Mouse (Mus musculus) layer of hippocampus, postnatal 10 days (tissue): Measurements from ENCODE around the gene Hoxa10. TPM values are rescaled to one million over a fixed set of nuclear protein-coding genes. Genes with fewer than 3 reads are reported as not detected.

Experiments
- DNase-seq, 2 experiments: peaks; one replicate each; pipeline ENCODE4 v3.0.0; 2021; ENCODE audit warnings: low spot score in 2 of 2
- long read RNA-seq: library from polyadenylated mRNA; stranded (forward); transcript quantifications from one replicate; pipeline ENCODE4 v2.0.0, GENCODE M21; 2023
- total RNA-seq, 2 experiments: library from RNA; stranded (reverse); gene quantifications; 2 replicates each; pipeline ENCODE4 v1.2.3; 2021

The Hoxa10 gene
- total RNA-seq, result not detected
- long read RNA-seq, result 0 reads

DNA sequence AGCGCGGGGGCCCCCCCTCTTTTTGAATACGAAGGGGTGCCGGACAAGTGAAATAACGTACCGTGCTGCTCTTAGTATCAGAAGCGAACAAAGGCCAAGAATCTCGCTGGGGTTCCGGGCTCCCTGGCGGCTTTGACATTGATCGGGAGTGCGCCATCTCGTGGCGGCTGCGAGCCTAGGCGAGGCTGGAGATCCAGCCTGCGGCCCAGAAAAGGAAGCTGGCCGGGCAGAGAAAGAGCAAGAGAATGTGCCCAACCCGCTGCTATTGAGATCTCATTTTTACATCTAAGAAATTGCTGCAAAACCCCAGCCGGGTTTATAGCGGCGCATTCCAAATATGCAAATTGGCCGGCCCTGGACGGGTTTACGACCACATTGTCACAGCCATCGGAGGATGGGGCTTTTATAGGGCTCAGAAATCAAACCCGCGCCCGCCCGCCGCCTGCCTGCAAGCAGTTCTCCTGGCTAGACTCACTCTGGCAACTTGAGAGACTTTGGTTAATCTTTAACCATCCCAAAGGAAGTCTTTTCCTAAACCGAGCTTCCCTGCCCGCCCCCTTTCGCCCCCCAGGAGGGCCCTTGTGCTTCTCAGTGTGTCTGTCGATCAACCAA lies at the start of gene Hoxa10:
Hoxa10 (minus strand) TSS at position 466 of the 612 bp plus-strand sequence.
- peak; percentile 70 to 71 for DNase-seq

DNA sequence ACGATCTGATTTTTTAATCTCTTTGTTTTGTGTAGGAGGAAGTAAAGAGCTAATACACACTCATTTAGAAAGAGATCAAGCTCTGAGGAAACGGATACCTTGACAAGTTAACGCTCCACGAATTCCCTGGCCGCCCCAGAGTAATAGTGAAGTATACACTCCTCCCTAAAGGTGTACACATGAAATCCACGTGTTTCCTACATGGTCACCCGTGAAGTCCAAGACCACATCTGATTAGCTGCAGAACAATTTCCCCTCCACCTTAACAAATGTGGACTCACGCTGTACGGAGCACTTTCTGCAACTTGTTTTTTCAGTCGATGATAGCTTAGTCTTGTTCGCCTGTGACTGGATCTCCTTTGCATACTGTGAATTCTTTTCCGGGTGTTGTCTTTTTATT lies 49.5 kb upstream of the Hoxa10 start:
- DNase-seq, result no peak

DNA sequence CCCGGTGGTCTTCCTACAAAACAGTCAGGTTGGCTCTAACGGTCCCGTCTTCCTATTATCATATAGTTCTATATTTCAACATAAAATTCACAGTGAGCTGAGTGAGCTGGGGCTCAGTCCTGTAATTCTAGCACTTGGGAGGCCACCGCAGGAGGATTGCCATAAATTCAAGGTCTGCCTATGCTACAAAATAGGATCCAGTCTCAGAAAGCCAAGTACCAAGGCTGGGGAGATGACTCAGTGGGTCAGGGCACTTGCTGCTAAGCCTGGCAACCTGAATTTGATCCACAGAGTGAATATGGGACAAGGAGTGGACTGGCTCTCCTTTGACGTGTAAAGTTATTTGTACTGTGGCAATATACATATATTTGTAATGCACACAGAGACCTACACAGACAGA lies 43.2 kb upstream of the Hoxa10 start:
- no peak for DNase-seq

DNA sequence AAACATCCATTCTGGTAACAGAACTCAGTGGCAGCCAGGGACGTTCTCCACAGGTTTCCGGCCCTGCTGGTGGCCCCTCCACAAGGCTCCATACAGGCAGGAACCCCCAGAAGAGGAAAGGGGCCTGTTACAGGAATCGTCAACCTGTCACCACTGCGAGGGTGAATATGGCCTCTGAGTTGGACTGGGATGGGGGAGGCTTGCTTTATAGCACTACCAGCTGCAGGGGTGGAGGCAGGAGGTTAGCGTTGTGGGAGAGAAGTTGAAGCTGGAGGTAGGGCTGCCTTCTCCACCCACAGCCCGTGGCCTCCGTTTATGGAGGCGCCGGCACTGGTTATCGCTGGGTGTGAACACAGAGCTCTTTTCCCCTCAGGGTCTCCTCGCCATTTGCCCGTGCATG lies 40.4 kb upstream of the Hoxa10 start:
- DNase-seq, result no peak

DNA sequence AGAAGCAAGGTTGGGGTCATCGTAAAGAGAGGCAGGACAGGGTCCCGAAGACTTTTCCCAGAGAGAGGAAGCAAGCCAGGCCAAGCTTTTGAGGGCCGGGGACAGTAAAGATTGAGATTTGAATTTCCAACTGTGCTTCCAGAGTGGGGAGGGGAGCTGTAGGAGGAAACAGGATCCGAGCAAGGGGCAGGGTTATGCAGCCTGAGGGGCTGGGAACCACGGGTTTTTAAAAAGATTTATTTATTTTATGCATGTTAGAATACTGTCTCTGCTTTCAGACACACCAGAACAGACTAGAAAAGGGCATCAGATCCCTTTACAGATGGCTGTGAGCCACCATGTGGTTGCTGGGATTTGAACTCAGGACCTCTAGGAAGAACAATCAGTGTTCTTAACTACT lies 36.3 kb upstream of the Hoxa10 start:
- DNase-seq, result no peak

DNA sequence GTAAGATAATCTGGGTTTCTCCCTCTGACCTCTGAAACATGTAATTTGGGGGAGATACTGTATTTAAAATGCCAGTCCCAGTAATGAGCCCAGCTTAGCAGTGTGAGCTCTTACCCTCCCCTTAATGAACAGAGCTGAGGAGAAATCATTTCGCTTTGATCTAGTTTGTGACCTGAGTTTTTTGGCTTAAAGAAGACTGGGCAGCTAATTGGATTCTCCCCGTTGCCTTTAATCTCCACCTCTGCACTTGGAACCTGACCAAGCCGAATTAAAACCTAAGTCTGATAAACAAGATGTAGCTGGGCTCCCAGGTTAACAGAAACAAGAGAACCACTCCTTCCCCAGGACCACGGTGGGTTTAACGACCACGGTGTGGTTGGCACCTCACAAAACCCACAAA lies 35.7 kb upstream of the Hoxa10 start:
- DNase-seq, result no peak

DNA sequence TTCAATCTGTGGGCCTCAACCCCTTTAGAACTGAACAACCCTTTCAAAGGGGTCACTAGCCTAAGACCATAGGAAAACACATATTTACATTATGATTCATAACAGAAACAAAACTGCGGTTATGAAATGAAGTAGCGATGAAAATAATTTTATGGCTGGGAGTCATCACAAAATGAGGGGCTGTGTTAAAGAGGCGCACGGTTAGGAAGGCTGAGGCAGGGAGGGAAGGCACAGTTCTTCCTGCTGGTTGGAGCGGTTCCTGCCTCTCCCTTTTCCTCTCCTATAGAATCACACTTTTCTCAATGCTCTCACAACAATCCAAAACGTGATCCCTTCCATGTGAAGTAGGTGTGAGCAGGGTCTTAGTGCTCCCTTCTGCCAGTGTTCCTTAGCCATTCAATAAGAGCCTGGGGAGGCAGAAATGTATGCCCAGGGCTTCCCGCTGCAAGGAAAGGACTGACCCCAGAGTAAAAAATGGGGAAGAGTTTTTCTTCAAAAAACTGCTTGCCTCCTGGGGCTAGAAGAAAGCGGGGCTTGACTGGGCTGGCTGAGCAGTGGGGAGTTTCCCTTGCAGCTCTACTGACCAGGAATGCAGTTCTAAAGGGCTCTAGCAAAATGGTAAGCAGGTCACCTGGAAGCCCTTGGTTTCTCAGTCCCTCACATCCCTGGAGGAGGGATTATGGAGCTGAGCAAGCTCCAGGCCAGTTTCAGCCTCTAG lies 35.1 kb upstream of the Hoxa10 start:
- no peak for DNase-seq

DNA sequence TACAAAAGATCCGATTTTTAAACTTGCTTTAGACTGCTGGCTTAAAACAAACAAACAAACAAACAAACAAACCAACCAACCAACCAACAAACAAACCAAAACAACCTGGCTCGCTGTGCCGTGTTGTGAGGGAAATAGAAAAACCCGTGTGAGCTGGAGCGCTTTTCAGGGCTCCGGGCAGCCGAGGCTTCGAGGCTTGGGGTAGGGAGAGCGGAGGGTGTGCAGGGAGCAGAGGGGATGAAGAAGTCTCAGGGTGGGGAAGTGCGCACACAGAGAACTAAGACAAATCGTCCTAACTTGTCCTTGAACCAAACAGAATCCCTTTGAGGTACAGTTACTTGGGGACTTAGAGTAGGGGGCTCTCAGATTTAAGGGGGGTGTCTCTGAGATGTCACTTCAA lies 33.9 kb upstream of the Hoxa10 start:
- no peak for DNase-seq

DNA sequence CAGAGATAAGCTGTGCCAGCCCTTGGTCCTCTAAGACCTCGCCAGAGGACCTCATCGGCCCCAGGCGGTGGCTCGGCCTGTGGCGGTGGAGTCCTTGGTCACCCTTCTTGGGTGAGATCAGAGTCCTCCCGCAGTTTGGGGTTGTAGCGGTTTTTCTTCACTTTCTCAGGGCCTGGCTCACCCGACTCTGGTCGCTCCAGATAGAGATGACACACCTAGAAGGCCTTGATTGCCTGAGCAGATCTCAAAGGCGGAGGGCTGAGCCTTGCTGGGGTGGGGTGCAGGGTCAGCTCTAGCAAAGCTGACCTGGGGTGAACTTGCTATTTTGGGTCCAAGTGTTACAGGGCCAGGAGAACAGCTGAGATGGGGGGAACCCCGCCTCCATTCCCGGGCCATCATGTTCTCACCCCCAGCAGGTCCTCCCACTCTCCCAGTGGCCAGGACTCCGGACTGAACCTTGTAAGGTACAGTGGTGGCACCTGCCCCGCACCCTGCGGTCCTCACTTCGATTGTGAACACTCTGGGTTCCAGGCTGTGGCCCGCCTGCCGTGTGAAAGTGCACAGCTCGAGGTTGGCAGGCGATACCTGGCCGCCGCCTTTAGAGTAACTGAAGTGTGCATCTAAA lies 33.1 kb upstream of the Hoxa10 start:
- DNase-seq, result no peak

DNA sequence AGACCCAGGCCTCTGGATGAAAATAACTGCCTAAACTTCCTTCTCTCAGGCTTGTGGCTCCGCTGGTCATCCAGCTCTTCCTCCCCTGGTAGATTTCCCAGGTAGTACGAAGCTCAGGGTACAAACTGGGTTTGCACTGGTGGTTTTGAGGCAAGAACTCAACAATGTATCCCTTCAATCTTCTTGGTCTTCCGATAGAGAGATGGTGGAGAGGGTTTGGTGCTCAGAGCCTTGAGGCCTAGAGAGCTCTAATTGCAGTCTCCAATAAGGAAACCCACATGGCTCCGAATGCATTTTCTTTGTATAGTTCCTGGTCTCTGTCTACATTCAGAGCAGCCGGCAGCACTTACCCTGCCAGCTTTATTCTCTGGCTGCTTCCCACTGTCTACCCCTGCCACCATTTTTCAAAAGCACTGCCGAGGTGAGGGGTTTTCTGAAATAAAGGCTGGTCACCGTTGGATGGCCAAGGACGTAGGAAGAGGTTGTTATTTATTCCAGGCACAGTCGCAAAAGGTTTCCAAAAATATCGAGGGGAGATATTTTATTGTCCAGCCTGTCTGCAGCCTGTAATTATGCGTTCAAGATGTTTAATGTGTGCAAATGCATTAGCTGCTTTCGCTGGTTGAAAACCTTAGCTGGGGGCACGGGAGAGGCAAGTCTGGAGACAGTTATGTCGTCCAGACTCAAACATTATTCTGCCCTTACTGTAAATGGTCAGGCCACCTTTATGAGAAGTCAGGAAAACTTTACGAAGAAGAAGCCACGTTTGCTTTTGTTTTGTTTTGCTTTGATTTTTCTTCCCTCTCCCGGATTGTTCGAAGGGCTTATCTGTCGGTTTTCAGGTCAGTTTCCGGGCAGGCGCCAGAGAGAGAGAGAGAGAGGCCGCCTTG lies 32.4 kb upstream of the Hoxa10 start:
- no peak for DNase-seq

DNA sequence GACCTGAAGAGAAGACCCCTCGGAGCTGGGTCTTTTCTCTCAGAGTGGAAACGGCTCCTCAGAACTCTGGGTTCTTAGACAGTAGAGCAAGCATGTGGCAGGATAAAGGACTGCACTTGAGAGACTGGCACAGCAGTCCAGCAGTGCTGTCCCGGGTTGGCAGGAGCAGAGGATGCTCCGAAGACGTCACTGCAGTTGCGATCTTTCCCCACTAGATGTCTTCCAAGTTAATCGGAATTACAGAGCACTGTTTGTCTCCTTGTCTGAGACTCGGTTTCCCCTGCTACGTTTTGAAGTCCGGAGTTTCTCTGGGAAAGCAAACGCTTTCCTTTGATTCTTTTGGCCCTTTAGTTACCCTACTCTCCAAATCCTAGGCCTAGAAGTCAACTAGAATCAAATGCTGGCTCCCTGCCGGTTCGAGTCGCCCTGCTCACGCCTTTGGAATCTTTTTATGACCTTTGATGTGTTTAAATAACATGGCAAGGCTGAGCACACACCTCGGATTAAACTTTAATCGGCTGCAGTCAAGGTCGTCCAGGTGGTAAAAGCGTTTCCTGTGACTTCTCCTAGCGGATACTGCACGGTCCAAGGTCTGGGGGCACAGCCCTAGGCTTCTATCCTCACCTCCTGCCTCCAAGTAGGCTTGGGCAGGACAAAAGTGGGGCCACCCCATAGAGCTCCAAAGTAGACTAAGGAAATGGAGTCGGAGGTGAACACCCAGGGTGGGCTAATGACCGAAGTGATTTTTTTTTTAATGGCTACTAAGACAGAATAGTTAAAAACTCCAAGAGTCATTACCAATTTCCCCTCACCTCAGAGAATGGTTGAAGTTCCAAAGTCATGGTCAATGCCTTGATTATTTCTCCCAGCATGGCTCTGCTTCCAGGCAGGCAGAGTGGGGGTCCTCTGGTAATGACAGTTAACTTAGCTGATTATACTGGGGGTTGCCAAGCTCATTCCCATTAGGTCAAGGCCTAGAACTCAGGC lies 30.1 kb upstream of the Hoxa10 start:
- DNase-seq, result peak; percentile 72 to 74

DNA sequence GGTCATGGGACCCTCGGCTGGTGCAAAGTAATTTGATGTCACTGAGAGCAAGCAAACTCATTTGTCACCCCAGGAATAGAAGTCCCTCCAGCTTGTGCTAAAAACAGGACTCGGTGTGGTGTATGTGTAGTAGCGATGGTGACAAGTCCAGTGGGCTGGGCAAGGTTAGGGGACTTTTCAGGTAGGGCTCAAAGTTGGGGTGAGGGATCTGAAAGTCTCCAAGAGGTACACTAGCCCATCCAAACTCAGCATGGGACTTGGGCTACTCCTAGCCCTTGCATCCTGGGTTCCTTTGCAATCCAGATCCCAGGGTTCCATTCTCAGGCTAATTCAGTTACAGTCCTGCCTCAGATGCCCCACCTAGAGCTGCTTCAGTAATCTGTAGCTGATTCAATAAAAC lies 28.1 kb upstream of the Hoxa10 start:
- no peak for DNase-seq

DNA sequence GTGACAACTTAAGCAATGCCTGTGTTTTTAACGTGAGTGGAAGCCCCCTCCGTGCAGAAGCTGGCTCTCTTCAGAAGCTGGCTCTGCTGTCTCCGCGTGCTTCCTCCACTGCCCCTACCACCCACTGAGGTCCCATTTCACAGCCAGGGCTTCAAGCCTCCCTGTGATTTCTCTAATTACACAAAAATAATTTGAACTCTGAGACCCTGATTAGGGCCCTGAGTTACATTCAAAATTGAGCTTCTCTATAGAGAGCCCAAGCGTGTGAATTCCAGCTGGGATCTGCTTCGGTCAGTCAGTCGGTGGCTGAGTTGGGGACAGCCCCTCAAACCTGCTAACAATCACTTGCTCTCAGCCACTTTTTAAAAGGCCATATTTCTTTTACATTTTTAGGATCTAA lies 27.7 kb upstream of the Hoxa10 start:
- no peak for DNase-seq

DNA sequence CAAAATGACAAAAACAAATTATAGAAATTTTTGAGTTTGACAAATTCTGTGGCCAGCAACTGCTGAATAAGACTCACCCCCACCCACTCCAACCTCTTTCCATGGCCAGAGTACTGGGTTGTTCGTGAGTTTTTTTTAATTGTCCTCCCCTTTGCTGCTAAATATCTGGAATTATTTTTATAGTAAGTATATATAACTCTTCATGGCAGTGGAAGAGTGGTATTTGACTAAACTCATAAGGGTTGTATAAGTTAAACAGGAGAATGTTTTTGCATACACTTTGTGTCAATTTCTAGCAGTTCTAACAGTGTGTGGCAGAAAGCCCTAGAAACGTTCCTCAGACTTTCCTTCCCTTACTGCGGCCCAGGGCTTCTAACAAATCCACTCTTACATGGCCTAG lies 27.0 kb upstream of the Hoxa10 start:
- no peak for DNase-seq

DNA sequence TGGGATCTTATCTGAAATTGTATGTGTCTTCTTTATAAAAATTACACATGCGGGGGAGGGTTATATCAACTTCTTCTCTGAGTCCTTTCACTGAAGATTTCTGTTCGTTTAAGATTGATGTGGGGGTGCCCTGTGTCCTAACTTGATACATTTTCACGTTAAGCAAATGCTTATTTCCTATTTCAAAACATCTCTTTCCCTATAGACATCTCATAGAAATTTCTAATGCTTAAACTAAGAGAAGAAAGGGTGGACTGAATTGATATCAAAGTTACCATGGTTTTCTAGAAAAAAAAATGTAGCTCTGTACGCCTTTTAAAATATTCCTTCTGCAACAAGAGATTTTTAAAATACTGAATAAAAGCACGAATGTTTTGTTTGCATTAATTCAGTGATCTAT lies 26.6 kb upstream of the Hoxa10 start:
- DNase-seq, result no peak

DNA sequence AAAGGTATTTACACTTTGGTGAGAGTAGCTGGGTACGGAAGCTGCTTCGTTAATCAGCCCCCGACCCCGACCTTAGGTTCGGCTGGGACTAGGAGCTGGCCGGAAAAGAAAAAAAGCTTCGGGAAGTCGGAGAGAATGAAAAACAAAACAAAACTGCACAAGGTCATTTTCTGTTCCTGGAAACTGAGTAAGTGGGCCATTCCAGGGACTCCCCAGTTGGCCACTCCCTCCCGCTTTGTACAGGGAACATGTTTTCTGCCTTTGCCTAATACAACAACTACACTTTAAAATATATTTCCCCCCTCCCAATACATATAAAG lies 26.0 kb upstream of the Hoxa10 start:
- no peak for DNase-seq

DNA sequence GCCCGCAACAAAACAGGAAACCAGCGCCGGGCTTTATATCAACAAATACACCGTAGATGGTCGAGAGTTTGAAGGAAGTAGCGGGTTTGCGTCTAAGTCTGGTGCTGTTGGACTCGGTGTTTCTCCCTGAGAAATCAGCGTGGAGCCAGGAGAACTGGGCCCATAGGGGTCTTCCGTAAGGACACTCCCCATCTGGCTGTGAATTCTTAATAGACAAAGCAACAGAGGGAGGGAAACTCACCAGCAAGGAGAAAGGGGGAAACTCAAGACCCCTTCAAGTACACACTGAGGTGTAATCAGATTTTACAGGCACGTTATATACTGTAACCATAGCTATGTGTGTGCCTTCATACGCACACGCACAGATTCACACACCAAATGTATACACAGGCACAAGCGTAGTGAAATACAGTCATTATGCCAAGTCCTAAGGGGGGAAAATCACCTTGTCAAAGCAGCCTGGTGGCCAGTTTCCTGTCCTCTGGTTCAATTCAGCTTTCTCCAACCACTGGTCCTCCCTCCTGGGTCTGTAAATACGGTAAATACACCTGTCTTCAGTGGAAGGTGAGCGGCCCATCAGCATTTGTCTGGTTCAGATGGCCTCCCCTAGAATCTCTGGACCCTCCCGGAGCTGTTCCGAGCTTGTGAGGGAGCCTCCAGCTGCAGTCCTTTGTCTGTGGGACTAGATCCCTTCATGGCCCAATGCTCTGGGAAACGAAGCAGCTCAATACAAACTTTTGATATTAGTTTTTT lies 25.4 kb upstream of the Hoxa10 start:
- no peak for DNase-seq

DNA sequence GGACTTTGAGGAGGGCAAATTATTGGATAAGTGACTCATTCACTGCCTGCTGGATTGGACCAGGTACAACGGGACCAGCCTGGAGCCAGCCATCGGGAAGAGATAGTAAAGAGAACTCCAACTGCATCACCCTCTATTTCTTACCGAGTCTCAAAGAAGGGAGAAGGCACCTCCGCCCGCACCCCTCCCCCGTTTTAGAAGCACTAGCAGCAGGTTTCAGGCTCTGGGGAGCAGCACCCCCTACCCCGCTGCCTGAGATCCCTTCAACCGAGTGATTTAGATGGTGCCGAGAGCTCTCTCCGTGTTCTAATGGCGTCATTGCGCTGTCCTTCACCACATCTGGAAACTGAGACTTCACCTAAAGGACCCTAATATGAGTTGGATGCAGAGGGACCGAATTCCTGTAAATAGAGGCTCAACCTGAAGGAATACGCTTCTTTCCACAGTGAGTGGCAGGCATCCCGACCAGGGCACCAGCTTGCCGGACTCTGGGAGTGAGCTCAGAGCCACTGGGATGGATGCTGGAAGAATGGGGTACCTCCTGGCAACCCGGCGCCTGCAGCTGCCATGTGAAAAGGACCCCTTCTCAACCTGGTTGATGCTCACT lies 24.8 kb upstream of the Hoxa10 start:
- no peak for DNase-seq

DNA sequence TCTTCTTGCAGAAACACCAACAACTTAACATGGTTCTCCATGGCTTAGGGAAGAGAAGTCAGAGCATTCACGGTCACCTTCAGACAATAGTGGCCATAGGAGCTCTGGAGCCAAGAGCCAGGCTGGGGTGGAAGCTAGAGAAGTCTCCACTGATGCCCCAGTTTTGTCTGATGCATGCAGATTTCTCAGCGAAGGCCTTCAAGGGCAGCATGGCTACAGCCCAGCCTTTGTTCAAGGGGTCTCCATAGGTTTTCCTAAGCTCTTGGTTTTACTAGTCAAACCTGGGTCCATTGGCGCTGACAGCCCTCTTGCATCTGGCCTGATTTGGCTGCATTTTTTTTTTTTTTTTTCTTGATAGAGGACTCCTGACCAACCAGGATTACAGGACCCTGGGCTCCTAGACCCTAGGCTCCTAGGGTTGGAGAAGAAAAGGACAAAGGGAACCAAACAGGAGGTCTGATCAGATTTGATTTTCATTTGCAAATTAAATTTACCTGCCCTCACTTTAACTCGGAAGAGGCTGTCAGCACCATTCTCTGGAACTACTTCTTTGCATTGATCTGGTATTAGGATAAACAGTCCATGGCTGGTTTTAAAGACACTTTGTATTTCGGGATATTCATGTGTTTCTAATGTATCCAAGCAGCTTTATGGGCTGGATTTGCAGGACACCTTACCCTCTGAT lies 23.6 kb upstream of the Hoxa10 start:
- no peak for DNase-seq
